ENCODE assay signal across 7 mouse cellular contexts in genomic region chr6:115267916-115268315, GRCm38 (mm10). TPM values are rescaled to one million over a fixed set of nuclear protein-coding genes. Genes with fewer than 3 reads are reported as not detected.
DNase-seq lines count a peak whose midpoint lies in the region; ATAC-seq lines count a peak whose summit lies in the region.

No protein-coding gene starts in this region.

- H3K4me2 ChIP-seq in hindbrain, embryonic 15.5 days, result no peak overlapping the region

- H3K27ac ChIP-seq in hindbrain, embryonic 15.5 days (replicated peaks), result no peak overlapping the region

- no peak overlapping the region for H3K9ac ChIP-seq in hindbrain, embryonic 15.5 days

- no peaks in the 10 kb centered on the region for H3K9me3 ChIP-seq in hindbrain, embryonic 15.5 days

- 52% methylated on average over 2 of the region's 2 CpGs for WGBS in hindbrain, embryonic 15.5 days

- no peak overlapping the region for H3K4me3 ChIP-seq in hindbrain, embryonic 15.5 days

- H3K4me1 ChIP-seq in hindbrain, embryonic 15.5 days (replicated peaks), result no peaks in the 10 kb centered on the region; the same call in 1 of the 2 replicates

- no peaks in the 10 kb centered on the region for H3K27me3 ChIP-seq in hindbrain, embryonic 15.5 days

- peak; percentile 91 for ATAC-seq in hindbrain, embryonic 15.5 days (ENCODE audit: low FRiP score, low read depth)

- DNase-seq in WW6 (ENCODE audit: low read depth, low spot score), result peak; percentile 38
- DNase-seq in cerebellum, adult 8-10 months, result peak; percentile 84
- peak; percentile 40 to 71 for DNase-seq in frontal cortex, postnatal 14 days (ENCODE audit: low spot score in 2 of 2)
- peak; percentile 50 to 78 for DNase-seq in layer of hippocampus, postnatal 25 days (ENCODE audit: extremely low spot score in 1 of 2, low spot score in 1 of 2)
- peak; percentile 69 for DNase-seq in mesoderm, embryonic 11.5 days (ENCODE audit: low read depth, low spot score)
- DNase-seq in skeletal muscle tissue, adult 2 months (ENCODE audit: low read depth, low spot score), result peak; percentile 53

- peaks cover 30% of the 10 kb centered on the region for H3K36me3 ChIP-seq in hindbrain, embryonic 15.5 days

RNA-seq across cellular contexts. Expression of gene Timp4, which starts 15.9 kb away (rescaled TPM):
- polyA plus RNA-seq in hindbrain, embryonic 15.5 days (2015; fragmentation: Nextera tagmentation; extraction: Ambion mirVana), result 23.2 and 27.1 TPM in 2 replicates
- total RNA-seq in layer of hippocampus, postnatal 25 days (2021), result 10 to 100 TPM; 25.6 to 25.9 TPM

RNA-seq across cellular contexts. Expression of gene Gm17482, which starts 40.8 kb away (rescaled TPM):
- polyA plus RNA-seq in hindbrain, embryonic 15.5 days (2015; fragmentation: Nextera tagmentation; extraction: Ambion mirVana), result not detected in 2 replicates
- total RNA-seq in layer of hippocampus, postnatal 25 days (2021), result not detected
